8 mouse cellular contexts compared by ENCODE assay signal in genomic region chr6:91080033-91080432, GRCm38 (mm10). TPM values are rescaled to one million over a fixed set of nuclear protein-coding genes. Genes with fewer than 3 reads are reported as not detected.
DNase-seq lines count a peak whose midpoint lies in the region; TF ChIP-seq lines count a peak whose summit lies in the region.
"Had no signal": no experiment of that assay in that cellular context is flagged by ENCODE, and none has a peak within 500 bp of the region (broad histone marks: within the 10 kb centered on the region; RNA-seq: fewer than 3 reads in every experiment).

No protein-coding gene starts in this region.

- intact Hi-C loops in heart, postnatal 10 days (cut with DNase I): no loop called here

- 0 out of 2 replicates have a peak, but pooled peaks have one; percentile 13 for TF ChIP-seq CTCF in brain, embryonic 14.5 days (IDR thresholded peaks at IDR 0.05; ENCODE audit: borderline replicate concordance, extremely low read depth, insufficient read depth, insufficient read length)

- no peak for TF ChIP-seq POLR2A in brain, embryonic 14.5 days (IDR thresholded peaks at IDR 0.05; ENCODE audit: borderline replicate concordance, extremely low read depth, insufficient read depth, insufficient read length, poor library complexity, severe bottlenecking)

- peak; percentile 23 to 39 for DNase-seq in heart, postnatal 10 days
- no peak for DNase-seq in heart, adult 8-10 months (ENCODE audit: low spot score)
- peak; percentile 10 for DNase-seq in lung, postnatal 36 days
- no peak for DNase-seq in lung, postnatal 14 days
- DNase-seq in brain, embryonic 14.5 days (ENCODE audit: low read depth): peak; percentile 29
- DNase-seq in skeletal muscle tissue, adult 2 months (ENCODE audit: low read depth, low spot score): peak; percentile 39
- DNase-seq in cerebellum, postnatal 36 days: no peak
- DNase-seq: thymus, postnatal 14 days had no signal

RNA-seq across cellular contexts. Expression of gene Nup210, which starts 36.6 kb away (rescaled TPM):
- total RNA-seq in heart, postnatal 10 days (2021): 10 to 100 TPM in 1 of 2 experiments, 1 to 10 TPM in 1; 9.4 to 11.1 TPM
- total RNA-seq in heart, adult 8-10 months (2022): 1 to 10 TPM; 2.9 to 5.5 (median 3.2) TPM
- 21.7 and 43.2 TPM in 2 replicates for polyA plus RNA-seq in brain, embryonic 14.5 days (2012; rRNA removed)

Comparison
In these comparisons a context has a peak if more than half of its experiments do, and no peak if none do; other contexts are left out.
1. DNase-seq: peak in heart, postnatal 10 days (2 of 2), lung, postnatal 36 days (single experiment), brain, embryonic 14.5 days (single experiment) and skeletal muscle tissue, adult 2 months (single experiment); none in heart, adult 8-10 months (single experiment), lung, postnatal 14 days (single experiment) and cerebellum, postnatal 36 days (0 of 2).